Mouse (Mus musculus) CH12.LX (cell line): ENCODE measurements at regions not wholly inside any gene's neighbourhood (a gene's known extent, or its start where the extent isn't known, plus 50 kb on each side); places are given as distances from the start of the nearest gene placed in this dataset.
A peak's percentile ranks its signal among the peaks of the same experiment; 100 is the strongest.

Experiments
- DNase-seq: peaks from one replicate; pipeline ENCODE4 v3.0.0-alpha.2; 2013; ENCODE audit errors: extremely low read depth
- H3K27ac ChIP-seq: 2 replicates; pipeline ENCODE4 v1.5.1; 2012; ENCODE audit warnings: low read depth, mild to moderate bottlenecking, control low read depth, moderate library complexity; ENCODE audit not compliant: insufficient read depth
- H3K27me3 ChIP-seq: replicated peaks from 2 replicates; pipeline ENCODE3; 2012; ENCODE audit warnings: inconsistent platforms
- H3K36me3 ChIP-seq, 2 experiments: replicated peaks in 1 of 2; 2 replicates each; pipeline versions ENCODE3 to v1.6.1; 2012; ENCODE audit warnings: inconsistent platforms in 1 of 2, low read length in 1 of 2, mild to moderate bottlenecking in 1 of 2, mixed read lengths in 1 of 2, moderate library complexity in 1 of 2; ENCODE audit not compliant: control insufficient read depth in 1 of 2, insufficient read depth in 1 of 2
- H3K4me1 ChIP-seq, 2 experiments: 2 replicates each; pipeline ENCODE4 v1.6.1; 2012; ENCODE audit warnings: inconsistent platforms in 1 of 2, moderate library complexity in 1 of 2; ENCODE audit not compliant: insufficient read depth in 2 of 2, control insufficient read depth in 1 of 2
- H3K4me2 ChIP-seq: 2 replicates; pipeline ENCODE4 v1.6.1; 2012; ENCODE audit warnings: low read depth, mild to moderate bottlenecking, control low read depth; ENCODE audit not compliant: poor library complexity, insufficient read depth, severe bottlenecking
- H3K4me3 ChIP-seq, 3 experiments: fragments of 150-350 bp in 1 of 3; sonication (generic) in 1 of 3; replicated peaks in 1 of 3; 2 replicates each; pipeline versions ENCODE3 to v1.5.1; 2011 to 2012; ENCODE audit warnings: low read depth in 2 of 3, low read length in 2 of 3, mild to moderate bottlenecking in 2 of 3, moderate library complexity in 2 of 3, control low read depth in 1 of 3, improper control_type of control experiment in 1 of 3, inconsistent platforms in 1 of 3, mixed read lengths in 1 of 3; ENCODE audit not compliant: poor library complexity in 1 of 3
- H3K79me2 ChIP-seq: replicated peaks from 2 replicates; pipeline ENCODE4 v1.6.1; 2012; ENCODE audit warnings: mild to moderate bottlenecking, moderate library complexity; ENCODE audit not compliant: control insufficient read depth, poor library complexity, insufficient read depth, severe bottlenecking; ENCODE audit errors: extremely low read depth
- H3K9ac ChIP-seq: 2 replicates; pipeline ENCODE4 v1.6.1; 2012; ENCODE audit warnings: low read depth, mild to moderate bottlenecking, control low read depth, moderate library complexity; ENCODE audit not compliant: insufficient read depth
- H3K9me3 ChIP-seq: replicated peaks from 2 replicates; pipeline ENCODE3; 2012; ENCODE audit warnings: low read length, inconsistent platforms, mixed read lengths
- CTCF ChIP-seq, 2 experiments: IDR thresholded peaks in 1 of 2; conservative IDR thresholded peaks in 1 of 2; 2 replicates each; pipeline ENCODE4 v1.5.1; 2011 to 2012; ENCODE audit warnings: low read depth in 2 of 2, low read length in 2 of 2, improper control_type of control experiment in 1 of 2, inconsistent platforms in 1 of 2, mild to moderate bottlenecking in 1 of 2, moderate library complexity in 1 of 2
- E2F4 ChIP-seq: IDR thresholded peaks from 2 replicates; pipeline ENCODE4 v1.6.1; 2011; ENCODE audit warnings: low read depth, low read length, improper control_type of control experiment; ENCODE audit not compliant: insufficient replicate concordance
- EP300 ChIP-seq: IDR thresholded peaks from 2 replicates; pipeline ENCODE4 v1.6.1; 2011; ENCODE audit warnings: low read length, improper control_type of control experiment
- GABPA ChIP-seq: IDR thresholded peaks from 2 replicates; pipeline ENCODE4 v1.6.1; 2012; ENCODE audit warnings: low read depth, low read length, improper control_type of control experiment, inconsistent platforms; ENCODE audit not compliant: insufficient replicate concordance
- HCFC1 ChIP-seq: IDR thresholded peaks from 2 replicates; pipeline ENCODE4 v1.6.1; 2012; ENCODE audit warnings: low read depth, mild to moderate bottlenecking, inconsistent platforms, low read length, improper control_type of control experiment
- JUN ChIP-seq: IDR thresholded peaks from 2 replicates; pipeline ENCODE4 v1.6.1; 2011; ENCODE audit warnings: low read depth, mild to moderate bottlenecking, low read length, improper control_type of control experiment, moderate library complexity; ENCODE audit not compliant: insufficient read depth
- KAT2A ChIP-seq: IDR thresholded peaks from 2 replicates; pipeline ENCODE4 v1.6.1; 2012; ENCODE audit warnings: low read length, improper control_type of control experiment, inconsistent platforms; ENCODE audit not compliant: insufficient replicate concordance
- MAX ChIP-seq: IDR thresholded peaks from 2 replicates; pipeline ENCODE4 v1.6.1; 2011; ENCODE audit warnings: low read length, improper control_type of control experiment
- MXI1 ChIP-seq: IDR thresholded peaks from 2 replicates; pipeline ENCODE4 v1.6.1; 2011; ENCODE audit warnings: mild to moderate bottlenecking, low read depth, low read length, improper control_type of control experiment
- NRF1 ChIP-seq: IDR thresholded peaks from 2 replicates; pipeline ENCODE4 v1.6.1; 2014; ENCODE audit warnings: low read depth, mild to moderate bottlenecking, inconsistent platforms, low read length, improper control_type of control experiment, moderate library complexity
- PAX5 ChIP-seq: IDR thresholded peaks from 2 replicates; pipeline ENCODE4 v1.6.1; 2012; ENCODE audit warnings: low read length, inconsistent platforms, mixed read lengths
- POLR2AphosphoS2 ChIP-seq: IDR thresholded peaks from 2 replicates; pipeline ENCODE4 v1.6.1; 2011; ENCODE audit warnings: low read depth, low read length, improper control_type of control experiment
- RAD21 ChIP-seq: IDR thresholded peaks from 2 replicates; pipeline ENCODE4 v1.6.1; 2011; ENCODE audit warnings: low read depth, mild to moderate bottlenecking, low read length, improper control_type of control experiment, moderate library complexity
- SIN3A ChIP-seq: IDR thresholded peaks from 2 replicates; pipeline ENCODE4 v1.6.1; 2012; ENCODE audit warnings: low read length, improper control_type of control experiment, inconsistent platforms
- TBP ChIP-seq: conservative IDR thresholded peaks from 2 replicates; pipeline ENCODE4 v1.6.1; 2011; ENCODE audit warnings: low read depth, low read length, improper control_type of control experiment
- USF1 ChIP-seq: IDR thresholded peaks from 2 replicates; pipeline ENCODE4 v1.6.1; 2014; ENCODE audit warnings: low read depth, mild to moderate bottlenecking, inconsistent platforms, low read length, improper control_type of control experiment
- USF2 ChIP-seq: conservative IDR thresholded peaks from 2 replicates; pipeline ENCODE4 v1.6.1; 2011; ENCODE audit warnings: low read depth, low read length, improper control_type of control experiment
- ZMIZ1 ChIP-seq: IDR thresholded peaks from 2 replicates; pipeline ENCODE4 v1.6.1; 2012; ENCODE audit warnings: low read depth, mild to moderate bottlenecking, inconsistent platforms, low read length, improper control_type of control experiment
- dilution Hi-C: fragments of 300-500 bp; cut with MboI; formaldehyde crosslinking; loops from 2 replicates; pipeline ENCODE4 v1.14.3; 2020; ENCODE audit warnings: low sequenced_read_pairs; ENCODE audit not compliant: extremely low pct_unique_long_range_greater_than_20kb, extremely low pct_ligation_motif_present
- in situ Hi-C: fragments of 300-500 bp; cut with MboI; formaldehyde crosslinking; loops from 3 replicates; pipeline ENCODE4 v1.14.3; 2019; ENCODE audit warnings: low sequenced_read_pairs, low pct_ligation_motif_present, low pct_unique_long_range_greater_than_20kb, mixed read lengths

DNA sequence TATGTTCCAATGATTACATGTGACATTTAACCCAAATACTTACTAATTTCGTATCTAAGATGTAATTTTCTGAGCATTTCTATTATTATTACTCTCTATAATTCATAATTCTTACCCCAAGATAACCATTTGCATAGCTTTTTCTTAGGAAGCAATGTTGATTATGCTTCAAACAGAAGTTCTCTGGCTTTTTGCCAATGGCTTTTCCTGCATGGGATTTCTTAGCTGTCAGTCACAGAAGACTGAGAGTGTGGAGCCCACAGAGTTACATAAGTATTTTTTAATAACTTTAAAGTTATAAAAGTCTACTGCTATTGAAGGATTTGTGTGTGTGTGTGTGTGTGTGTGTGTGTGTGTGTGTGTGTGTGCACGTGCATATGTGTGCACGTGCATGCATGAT, 1020.4 kb upstream of the Sel1l start:
- no peak for TF ChIP-seq JUN
- no peak for TF ChIP-seq MAX
- TF ChIP-seq POLR2AphosphoS2: no peak
- no peak for TF ChIP-seq SIN3A
- no peak for TF ChIP-seq HCFC1
- TF ChIP-seq NRF1: no peak
- TF ChIP-seq EP300: no peak
- TF ChIP-seq USF1: no peak
- Histone ChIP-seq H3K27ac (no peak overlapping the region), H3K9ac (no peak overlapping the region), H3K9me3 (no peaks in the 10 kb centered on the region), H3K36me3 (no peaks in the 10 kb centered on the region), H3K4me3 (no peak overlapping the region), H3K4me2 (no peak overlapping the region), H3K79me2 (no peaks in the 10 kb centered on the region), H3K4me1 (no peaks in the 10 kb centered on the region), H3K27me3 (no peaks in the 10 kb centered on the region)
- no peak for DNase-seq
- in situ Hi-C loops: no loop called here
- dilution Hi-C loops: no loop called here

DNA sequence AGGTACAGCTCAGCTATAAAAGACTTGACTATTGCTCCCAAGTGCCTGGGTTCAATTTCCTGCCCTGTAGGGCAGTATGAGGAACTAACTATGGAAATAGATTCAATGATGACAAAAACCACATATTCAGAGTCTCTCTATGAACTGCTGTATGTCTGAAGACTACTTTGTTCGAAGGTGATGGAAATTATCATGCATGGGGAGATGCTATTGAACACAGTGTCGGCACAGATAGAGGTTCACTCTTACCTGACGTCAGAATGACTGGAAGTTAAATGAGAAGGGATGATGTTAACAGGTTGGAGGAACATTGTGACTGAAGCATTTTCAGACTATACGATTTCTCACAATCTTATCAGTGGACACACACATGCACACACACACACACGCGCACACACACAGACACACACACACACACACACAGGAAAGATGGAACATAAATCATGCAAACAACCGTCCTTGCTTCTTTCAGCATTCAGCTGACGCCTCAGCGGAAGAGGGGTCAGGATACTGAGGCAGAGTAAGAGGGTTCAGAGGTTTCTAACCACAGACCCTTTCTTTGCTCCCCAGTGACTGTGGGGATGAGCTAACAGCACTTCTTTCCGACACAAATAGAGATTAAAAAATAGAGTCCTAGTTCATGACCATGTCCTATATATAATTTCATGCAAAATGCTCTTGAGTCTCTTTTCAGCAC, 974.3 kb upstream of the Sel1l start:
- Histone ChIP-seq H3K27ac (no peak overlapping the region), H3K9me3 (no peaks in the 10 kb centered on the region), H3K36me3 (no peaks in the 10 kb centered on the region), H3K27me3 (no peaks in the 10 kb centered on the region), H3K79me2 (no peaks in the 10 kb centered on the region), H3K4me3 (no peak overlapping the region), H3K9ac (no peak overlapping the region), H3K4me1 (peaks cover 4 to 8% of the 10 kb centered on the region in 2 experiments; a peak in 3 of 4 replicates), H3K4me2 (peak overlapping the region; percentile 9; the same call in 1 of the 2 replicates)
- peak; percentile 6 for DNase-seq
- no peak for TF ChIP-seq NRF1
- in situ Hi-C loops (no loop called here), dilution Hi-C loops (no loop called here)

DNA sequence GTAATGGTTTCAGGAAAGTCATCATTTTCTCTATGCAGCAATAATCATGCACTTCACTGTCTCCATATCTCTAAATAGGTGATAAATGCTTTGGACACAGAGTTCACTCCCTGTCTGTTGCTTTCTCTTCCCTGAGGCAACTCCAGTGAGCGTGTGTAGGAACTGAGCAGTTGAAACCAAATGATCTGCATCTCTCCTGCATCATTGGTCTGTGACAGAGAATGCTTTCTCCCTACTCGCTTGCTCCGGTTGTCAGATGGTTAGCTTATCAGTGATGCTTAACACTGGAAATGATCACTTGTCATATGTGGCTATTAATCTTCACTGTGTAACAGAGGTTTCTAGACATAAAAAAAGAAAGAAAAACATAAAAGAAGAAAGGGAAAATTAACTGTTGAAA, 969.7 kb upstream of the Sel1l start:
- in situ Hi-C loops: no loop called here
- no peak for TF ChIP-seq CTCF (conservative IDR thresholded peaks at IDR 0.05 in 1 of 2, IDR thresholded peaks at IDR 0.05 in 1 of 2; ENCODE audit: low read depth in 2 of 2, low read length in 2 of 2)
- TF ChIP-seq RAD21: no peak
- no peak for TF ChIP-seq ZMIZ1
- TF ChIP-seq EP300: no peak
- no peak for TF ChIP-seq USF2
- no peak for TF ChIP-seq KAT2A
- no peak for TF ChIP-seq PAX5
- TF ChIP-seq MXI1: no peak
- TF ChIP-seq E2F4: no peak
- TF ChIP-seq GABPA: no peak
- TF ChIP-seq SIN3A: no peak
- TF ChIP-seq TBP: no peak
- TF ChIP-seq, all 38 proteins: peak for 0
- no peak overlapping the region for H3K4me2 ChIP-seq
- no peaks in the 10 kb centered on the region for H3K27me3 ChIP-seq
- dilution Hi-C loops: no loop called here
- H3K36me3 ChIP-seq: no peaks in the 10 kb centered on the region
- no peaks in the 10 kb centered on the region for H3K9me3 ChIP-seq
- DNase-seq: no peak
- no peak overlapping the region for H3K4me3 ChIP-seq
- H3K27ac ChIP-seq: no peak overlapping the region
- peaks cover 4 to 8% of the 10 kb centered on the region in 2 experiments; a peak in 3 of 4 replicates for H3K4me1 ChIP-seq
- no peaks in the 10 kb centered on the region for H3K79me2 ChIP-seq
- no peak overlapping the region for H3K9ac ChIP-seq
